Mouse (Mus musculus) spleen, adult 12 weeks (tissue): ENCODE measurements around the gene Mcrs1.
"Not testable (repeated sequence)": the region's sequence is repeated elsewhere in the genome, so short reads cannot be mapped to it uniquely, and the experiment has no call there.

Experiments used
- DNase-seq: peaks from one replicate; pipeline ENCODE4 v3.0.0; 2022; ENCODE audit warnings: low spot score

Mcrs1 gene

DNA sequence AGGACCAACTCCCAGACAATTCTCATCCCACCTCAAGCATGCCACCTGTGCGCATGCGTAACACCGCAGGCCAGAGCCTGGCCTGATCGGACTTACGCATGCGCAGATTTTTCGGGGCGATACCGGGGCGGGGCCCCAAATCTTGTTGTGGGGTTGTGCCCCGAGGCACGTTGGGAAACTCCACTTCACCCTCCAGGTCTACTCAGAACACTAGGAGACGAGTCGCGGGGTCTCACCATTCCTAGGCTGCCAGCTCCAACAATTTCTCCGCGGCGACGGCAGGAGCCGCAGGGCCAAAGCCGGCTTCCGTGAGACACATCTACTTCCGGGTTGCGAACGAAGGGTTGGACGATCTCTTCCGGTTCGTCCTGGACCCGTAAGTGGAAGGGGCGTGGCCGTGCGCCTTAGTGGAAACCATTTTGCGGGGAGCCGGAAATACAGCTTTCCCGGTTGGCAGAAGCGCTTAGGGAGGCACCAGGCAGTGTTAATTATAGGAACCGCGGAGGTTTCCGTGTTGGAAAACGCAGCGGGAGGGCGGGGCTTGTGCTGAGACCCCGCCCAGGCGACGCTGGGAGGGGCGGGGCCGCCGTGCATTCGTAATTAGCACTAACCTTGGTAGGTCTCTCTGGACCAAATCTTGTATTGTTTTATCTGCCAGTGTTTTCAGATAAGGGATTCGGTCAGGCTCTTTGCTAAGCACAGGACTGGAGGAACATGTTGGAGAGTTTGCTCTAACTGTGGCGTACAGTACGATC, at the start of gene Mcrs1:
Gene Mcrs1 (minus strand): TSS at position 336 of the 755 bp plus-strand sequence.
- DNase-seq, result peak; percentile 92

DNA sequence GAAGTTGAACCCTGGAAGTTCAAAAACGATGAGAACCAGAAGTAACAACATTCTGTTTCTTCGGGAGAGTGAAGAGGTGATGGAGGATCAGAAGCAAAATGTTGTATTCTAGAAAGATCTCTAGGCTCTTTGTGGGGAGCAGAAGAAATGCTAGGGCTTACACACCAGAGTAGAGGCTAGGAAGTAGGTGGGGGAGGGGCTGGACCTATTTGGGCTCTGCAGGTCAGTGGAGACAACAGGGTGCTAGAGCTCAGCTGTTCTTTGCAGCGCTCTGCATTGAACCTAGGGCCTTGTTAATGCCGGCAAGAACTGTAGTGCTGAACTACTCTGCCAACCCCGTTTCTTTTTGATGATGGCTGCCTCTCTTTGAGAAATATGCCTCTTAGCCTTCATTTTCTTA, 44.5 kb upstream of the Mcrs1 start:
- no peak for DNase-seq

DNA sequence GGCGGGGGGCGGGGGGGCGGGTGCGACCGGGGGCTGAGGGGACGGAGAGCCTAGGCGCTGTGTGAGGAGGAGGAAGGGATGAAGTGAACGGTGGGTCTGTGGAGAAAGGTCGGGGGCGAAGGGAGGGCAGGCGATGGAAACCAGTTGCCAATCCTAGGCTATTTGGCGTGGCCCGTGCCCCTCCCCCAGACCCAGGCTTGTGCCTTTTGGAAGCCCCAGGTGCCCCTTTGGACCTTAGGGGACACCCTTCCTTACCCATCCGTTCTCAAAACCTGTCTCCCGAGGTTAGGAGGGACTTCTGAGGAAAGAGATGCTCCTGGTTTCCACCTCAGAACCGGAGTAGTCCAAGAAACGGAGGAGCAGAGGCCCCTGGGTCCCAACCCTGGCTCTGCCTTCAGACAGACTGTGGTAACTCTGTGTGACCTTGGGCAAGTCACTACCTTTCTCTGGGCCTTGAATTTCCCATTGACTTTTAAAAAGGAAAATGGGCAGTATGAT, 43.8 kb upstream of the Mcrs1 start, which contains the start of gene Fam186b:
Gene Fam186b (minus strand): TSS at position 405 of the 498 bp plus-strand sequence.
- no peak for DNase-seq

DNA sequence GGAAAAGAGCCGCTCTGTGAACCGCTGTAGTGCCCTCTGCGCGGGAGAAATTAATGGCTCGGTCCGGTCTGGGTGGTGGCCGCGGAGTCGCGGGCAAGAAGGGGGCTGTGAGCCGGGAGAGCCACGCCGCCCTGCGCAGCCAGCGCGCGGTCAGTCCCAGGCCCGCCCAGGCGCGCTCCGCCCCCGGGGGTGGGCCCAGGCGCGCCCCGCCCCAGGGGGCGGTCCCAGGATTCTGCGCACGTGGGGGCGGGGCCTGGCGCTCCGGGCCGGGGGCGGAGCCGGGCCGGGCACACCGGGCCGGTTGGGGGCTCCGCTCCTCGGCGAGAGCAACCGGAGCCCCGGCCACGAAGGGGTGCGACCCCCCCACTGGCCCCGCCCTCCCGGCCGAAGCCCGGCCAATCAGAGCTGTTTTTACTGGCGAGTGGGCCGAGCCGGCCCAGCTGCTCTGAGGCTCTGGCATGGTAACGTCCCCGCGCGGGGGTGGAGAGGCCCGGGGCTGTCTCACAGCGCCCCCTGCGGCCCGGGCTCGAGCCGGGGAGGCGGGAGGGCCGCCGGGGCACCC, 43.1 kb upstream of the Mcrs1 start, which contains the start of gene Prpf40b:
Gene Prpf40b (plus strand): TSS at position 275 of the 562 bp plus-strand sequence.
- DNase-seq, result peak; percentile 68

DNA sequence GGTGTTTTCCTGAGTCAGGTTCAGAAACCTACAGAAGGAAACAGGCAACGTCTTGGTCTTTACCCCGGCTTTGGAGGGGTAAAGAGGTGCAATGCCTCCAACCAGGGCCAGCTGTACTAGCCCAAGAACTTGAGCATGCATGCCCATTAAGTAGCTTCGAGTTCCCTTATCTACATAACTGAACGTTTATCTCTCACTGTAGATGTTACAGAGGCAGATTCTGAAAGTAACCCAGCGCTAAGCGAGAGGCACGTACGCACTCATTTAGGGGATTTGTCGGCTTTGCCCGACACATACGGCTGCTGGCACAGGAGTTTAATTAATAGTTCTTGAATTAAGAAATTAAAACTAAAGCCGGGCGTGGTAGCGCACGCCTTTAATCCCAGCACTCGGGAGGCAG, 42.5 kb upstream of the Mcrs1 start:
- DNase-seq, result no peak

DNA sequence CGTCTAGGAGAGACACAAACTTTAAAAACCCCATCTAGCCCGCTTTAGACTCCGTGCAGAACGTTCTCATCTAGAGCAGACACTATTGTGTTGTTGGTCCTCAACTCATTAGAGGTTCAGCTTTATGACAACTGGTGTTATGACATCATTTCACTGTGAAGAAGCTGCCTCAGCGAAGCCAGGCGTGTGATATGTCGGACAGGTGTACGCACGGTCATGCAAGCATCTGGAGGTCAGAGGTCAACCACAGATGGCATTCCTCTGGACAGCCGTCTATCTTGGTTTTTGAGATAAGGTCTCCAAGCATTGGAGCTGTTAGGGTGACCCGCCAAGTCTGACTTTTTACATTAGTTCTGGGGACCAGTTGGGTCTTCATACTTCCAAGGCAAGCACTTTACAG, 38.8 kb upstream of the Mcrs1 start:
- DNase-seq, result no peak

DNA sequence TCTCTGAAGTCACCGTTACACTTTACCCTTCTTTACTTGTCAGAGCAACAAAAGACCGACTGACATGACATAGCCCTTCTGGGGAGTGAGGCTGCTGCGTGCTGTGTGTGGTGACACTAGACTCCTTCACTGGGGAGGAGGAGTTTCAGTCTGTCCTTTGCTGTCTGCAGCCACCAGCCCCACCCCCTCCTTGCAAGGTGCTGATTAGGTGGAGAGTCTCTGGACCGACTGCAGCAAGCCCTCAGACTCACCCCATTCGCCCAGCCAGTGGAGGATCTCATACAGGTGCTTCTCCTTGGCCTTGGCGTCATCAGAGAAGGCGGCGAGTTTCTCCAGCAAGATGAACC, 33.4 kb upstream of the Mcrs1 start:
- no peak for DNase-seq

DNA sequence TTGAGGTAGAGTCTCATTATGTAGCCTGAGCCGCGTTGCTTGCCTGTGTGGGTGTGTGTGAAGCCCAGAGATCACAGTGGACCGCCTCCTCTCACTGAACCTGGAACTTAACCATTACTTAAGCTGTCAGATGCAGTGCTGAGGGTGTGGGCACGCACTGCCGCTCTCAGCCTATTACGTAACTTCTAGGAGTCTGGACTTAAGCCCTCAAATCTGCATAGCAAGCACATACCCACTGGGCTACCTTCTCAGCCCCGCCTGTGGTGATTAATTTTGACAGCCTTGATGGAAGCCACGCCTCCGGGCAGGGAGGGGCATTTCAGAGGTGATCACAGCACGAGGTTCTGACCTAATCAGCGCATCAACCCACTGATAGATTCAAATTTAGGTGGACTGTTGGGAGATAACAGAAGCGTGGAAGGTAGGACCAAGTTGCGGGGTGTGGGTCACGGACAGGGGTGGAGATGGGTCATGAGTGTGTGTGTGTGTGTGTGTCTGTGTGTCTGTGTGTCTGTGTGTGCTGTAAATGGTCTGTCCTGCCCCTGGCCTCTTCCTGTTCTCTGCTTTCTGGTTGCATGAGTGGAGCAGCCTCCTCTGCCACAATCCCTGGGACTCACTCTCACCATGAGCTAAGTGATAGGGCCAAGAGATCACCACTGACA, 32.9 kb upstream of the Mcrs1 start:
- no peak for DNase-seq

DNA sequence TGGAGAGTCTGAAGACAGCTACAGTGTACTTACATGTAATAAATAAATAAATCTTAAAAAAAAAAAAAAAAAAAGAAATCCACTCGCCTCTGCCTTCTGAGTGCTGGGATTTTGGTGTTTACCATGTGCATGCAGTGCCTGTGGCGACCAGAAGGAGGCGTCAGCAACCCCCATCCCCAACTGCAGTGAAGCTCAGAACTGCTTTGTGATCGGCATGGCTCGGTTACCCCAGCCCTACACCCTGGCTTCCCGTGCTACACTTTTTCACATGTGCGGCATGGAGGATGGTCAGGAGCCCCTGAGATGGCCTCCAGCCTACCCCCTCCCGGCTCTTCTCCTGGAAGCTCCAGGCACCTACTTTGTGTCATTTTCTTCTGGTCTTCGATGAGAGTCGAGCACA, 31.7 kb upstream of the Mcrs1 start:
- no peak for DNase-seq

DNA sequence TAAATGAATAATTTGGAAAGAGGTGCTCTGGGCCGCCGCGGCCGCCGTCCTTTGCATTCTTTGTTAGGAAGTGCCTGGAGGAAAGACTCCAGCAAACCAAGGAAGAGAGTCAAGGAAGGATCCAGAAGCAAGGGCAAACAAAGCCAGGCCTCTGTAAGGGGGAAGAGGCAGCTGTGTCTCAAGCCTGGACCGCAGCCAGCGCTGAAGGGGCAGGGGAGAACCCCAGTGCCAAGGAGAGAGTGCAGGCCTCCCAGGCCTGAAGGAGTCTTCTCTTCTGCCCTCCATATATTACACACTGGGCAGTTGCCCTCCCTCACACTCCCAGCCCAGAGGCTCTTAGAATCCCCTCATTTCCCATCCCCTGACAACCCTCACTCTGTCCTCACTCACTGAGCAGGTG, 26.5 kb upstream of the Mcrs1 start:
- DNase-seq, result no peak

DNA sequence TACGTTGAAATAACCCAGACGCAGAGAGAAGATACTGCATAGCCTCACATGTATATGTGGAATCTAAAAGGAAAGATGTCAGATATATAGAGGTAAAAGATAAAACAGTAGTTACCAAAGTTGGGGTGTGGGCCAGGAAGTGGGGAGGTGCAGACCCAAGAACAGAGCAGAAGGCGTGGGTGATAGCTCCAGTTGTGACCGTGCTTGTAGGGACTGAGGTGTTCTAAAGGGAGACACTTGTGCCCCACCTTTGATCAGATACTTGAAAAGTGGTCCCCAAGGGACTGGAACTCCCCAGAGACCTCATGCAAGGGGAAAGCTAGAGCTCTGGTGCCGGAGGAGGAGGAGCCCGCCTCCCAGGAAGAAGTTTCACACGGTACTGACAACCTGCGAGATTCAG, 24.3 kb upstream of the Mcrs1 start:
- DNase-seq, result no peak

DNA sequence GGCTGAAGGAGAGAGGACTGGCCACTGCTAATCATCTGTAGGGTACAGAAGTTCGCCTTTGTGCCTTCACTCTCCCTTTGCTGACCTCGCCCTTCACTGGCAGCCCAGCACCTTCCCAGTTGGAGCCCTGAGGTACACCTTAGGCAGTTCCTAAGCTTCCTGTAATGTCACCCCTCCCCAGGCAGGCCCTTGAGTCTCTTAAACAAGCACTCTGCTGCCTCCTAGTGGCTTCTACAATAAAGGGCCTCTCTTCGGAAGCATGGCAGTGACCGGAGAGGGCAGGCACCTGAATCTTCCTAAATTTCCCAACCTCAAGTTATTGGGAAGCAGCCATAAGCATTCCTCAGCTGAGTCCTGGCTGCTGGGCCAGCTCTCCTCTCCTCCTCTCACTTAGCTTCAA, 13.9 kb upstream of the Mcrs1 start:
- peak; percentile 21 for DNase-seq

DNA sequence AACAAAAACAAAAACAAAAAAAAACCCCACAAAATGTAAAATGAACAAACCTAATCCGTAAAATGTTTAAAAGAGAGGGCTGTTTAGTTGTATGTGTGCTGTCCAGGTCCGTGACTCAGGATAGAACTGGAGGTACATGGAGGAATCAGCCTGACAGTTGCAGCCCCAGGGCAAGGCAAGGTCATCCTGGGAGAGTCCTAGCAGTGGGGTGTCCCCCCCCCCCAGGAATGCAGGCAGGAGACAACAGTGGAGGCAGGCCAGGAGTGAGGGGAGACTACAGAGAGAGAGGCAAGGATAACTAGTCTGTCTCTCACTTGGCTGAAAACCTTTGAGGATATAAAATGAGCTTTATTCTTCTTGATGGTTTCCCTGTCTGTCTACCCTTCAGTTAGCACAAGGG, 12.6 kb upstream of the Mcrs1 start:
- no peak for DNase-seq

DNA sequence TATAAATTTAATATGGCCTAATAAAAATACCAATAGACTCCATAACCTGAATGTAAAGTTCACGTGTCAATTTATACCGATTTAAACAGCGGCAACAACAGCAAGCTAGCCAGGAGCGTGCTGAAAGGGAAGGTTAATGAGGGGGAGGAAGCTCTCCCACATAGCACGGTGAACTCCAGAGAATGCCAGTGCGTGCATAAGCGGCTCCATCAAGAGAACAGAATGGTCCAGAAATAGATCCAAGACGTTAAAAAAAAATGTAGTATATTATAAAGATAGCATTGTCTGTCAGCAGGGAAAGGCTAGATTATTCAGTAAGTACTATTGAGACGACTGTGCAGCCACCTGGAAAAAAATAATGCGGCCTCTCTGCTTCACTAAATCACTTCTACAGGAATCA, 10.9 kb upstream of the Mcrs1 start:
- no peak for DNase-seq

DNA sequence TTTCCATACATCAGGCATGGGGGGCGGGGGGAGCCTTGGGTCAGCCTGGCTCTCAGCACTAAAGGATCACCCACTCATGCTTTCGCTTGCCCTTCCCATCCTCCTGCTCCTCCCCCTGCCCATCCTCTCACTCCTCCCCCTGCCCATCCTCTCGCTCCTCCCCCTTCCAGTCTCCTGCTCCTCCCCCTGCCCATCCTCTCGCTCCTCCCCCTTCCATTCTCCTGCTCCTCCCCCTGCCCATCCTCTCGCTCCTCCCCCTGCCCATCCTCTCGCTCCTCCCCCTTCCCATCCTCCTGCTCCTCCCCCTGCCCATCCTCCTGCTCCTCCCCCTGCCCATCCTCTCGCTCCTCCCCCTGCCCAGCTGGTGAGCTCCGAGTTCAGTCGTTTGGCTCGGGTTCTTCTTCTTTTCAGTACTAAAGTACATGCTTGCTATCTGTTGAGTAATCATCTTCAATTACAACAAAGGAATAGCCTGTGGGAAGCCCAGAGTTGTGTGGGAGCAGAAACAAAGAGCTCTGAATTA, 8.0 kb upstream of the Mcrs1 start:
- DNase-seq, result peak; percentile 14

DNA sequence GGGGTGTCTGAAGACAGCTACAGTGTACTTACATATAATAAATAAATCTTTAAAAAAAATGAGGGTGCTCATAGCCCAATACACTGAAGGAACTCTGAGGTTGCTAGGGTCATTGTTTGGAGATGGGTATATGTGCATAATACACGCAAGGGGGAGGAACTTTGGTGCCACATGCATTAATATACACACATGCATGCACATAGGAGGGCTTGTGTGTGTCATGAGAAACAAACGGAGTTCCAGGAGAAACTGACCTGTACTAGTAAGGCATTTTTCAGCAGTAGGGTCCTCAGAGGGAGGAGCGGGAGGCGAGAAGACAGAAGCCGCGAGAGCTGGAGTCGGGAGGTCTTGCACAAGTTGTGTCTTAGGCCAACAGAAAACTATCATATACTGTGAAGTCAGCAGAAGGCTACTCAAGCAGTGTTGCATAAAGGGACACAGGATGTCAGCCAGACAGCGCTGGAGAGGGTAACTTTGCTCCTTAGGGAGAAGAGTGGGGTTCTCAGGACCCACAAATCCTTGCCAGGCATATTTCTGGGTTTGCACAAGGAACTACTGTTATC, 7.5 kb upstream of the Mcrs1 start:
- DNase-seq, result no peak

DNA sequence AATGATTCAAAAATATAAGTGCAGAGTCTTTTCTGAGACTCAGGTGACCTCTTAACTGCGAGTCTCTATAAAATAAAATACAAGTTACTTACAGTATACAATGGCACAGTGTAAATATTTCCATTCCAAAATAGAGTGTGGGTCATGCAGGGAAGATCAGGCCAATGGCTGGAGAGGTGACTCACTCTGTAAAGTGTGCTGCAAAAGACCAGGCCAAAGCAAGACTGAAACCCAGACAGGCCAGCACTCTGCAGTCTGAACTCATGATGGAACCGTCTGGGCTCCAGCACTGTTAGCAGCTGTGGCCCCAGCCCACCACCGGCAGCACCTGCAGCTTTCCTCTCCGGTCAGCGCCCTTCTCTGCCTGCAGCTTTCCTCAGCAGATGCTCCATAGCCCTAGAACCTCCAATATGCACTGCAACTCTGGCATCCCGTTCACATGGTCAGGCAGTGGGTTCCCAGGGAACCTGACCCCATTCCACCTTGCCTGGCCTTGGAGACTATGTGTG, 3.5 kb upstream of the Mcrs1 start:
- no peak for DNase-seq

DNA sequence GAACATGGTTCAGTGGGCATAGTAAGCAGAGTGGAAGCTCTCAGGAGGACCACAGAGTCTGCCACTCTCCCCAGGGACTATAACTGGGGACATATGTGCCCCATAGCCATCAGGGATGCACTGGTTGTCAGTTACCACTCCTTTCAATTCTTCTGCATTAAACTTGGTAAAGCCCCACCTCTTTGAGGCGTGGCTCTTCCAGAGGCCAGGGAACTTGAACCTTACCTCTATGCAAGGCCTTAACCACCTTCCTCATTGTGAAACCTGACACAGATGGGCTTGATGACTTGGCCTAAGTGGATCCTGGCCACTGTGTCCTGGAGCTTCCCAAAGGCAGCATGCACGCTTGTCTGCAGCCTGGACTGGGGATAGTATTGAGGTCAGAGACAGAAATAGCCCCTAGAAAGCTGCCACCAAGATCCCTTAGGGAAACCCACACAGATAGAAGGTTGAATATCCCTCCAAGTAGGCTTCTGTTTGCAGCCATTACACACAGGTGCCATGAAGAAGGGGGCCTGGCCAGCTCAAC, 2.8 kb upstream of the Mcrs1 start:
- DNase-seq, result no peak

DNA sequence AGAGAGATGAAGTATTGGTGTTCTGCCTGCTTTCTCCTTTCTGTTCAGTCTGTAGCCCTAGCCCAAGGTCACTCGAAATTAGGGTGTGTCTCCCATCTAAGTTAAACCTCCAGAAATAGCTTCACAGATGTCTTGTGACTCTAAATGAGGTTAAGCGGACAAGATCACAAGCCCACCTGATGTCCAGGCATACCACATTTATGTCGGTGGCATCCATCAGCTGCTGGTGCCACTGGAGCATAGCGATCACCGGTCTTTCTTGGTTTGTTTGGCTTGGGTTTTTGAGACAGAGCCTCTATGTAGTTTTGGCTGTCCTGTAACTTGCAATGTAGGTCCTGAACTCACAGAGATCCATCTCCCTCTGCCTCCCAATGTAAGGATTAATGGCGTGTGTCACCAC, 2.0 kb upstream of the Mcrs1 start:
- DNase-seq, result no peak

DNA sequence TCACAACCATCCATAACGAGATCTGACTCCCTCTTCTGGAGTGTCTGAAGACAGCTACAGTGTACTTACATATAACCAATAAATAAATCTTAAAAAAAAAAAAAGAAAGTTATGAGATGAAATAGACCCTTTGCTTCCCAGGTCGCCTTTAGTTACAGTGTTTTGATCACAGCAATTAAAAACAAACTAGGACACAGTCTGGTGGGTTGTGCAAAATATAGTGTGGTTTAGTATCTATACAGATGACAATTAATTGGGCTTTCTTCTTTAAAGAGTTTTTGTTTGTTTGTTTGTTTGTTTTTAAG, 1.4 kb upstream of the Mcrs1 start:
- not testable (repeated sequence) for DNase-seq

DNA sequence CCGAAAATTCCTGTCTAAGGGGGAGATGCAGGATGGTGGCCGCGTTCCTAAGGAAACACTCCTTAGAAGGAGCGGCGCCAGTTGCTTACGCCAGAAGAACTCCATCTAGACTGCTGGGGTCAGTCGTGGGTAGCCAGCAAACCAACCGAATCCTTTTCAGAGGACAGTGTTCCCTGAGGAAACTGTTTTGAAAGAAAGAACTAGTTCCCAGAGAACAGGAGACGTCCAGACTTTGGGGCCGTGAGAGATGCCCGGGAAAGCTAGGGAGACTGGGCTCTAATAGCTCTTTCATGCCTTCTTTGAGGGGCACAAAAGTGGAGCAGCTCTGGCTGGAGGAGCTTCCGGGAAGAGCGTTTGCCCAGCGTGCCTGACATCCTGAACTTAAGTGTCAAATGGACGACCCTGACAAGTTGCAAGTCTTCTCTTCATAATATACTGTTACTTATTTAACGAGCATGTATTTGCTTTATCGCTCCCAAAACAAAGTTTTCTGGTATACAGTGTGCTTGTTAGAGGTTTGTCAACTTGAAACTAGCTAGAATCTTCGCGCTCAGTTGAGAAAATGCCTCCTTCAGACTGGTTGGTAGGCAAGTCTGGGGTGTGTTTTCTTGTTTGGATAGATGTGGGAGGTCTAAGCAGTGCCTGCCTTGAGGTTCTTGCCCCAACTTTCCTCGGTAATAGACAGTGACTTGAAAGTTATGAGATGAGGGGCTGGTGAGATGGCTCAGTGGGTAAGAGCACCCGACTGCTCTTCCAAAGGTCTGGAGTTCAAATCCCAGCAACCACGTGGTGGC, 817 bp upstream of the Mcrs1 start:
- no peak for DNase-seq

DNA sequence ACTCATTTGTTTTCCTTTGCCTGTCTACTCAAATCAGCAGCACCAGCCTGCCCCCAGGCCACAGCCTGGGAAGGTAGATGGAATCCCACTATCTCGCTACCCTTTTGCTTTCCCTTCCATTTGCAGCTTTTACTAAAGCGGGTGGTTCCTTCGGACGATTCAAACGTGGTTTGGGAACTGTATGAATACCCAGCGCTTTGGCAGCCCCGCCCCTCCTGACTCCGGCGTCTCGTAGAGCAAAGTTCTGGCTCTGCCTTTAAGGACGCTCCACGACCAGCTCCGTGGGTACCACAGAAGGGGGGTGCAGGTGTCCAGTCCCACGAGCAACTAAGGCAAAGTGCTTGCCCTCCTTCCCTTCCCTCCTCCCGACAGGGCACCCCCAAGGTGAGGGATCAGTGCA, 650 bp downstream of the Mcrs1 start:
- not testable (repeated sequence) for DNase-seq
